Mouse (Mus musculus) kidney, adult 11 months (tissue): ENCODE measurements at regions not wholly inside any gene's neighbourhood (a gene's known extent, or its start where the extent isn't known, plus 50 kb on each side); places are given as distances from the start of the nearest gene placed in this dataset.
A peak's percentile ranks its signal among the peaks of the same experiment; 100 is the strongest.
"Not testable (repeated sequence)": the region's sequence is repeated elsewhere in the genome, so short reads cannot be mapped to it uniquely, and the experiment has no call there.

Experiments
- DNase-seq: peaks from one replicate; pipeline ENCODE4 v3.0.0; 2022

DNA sequence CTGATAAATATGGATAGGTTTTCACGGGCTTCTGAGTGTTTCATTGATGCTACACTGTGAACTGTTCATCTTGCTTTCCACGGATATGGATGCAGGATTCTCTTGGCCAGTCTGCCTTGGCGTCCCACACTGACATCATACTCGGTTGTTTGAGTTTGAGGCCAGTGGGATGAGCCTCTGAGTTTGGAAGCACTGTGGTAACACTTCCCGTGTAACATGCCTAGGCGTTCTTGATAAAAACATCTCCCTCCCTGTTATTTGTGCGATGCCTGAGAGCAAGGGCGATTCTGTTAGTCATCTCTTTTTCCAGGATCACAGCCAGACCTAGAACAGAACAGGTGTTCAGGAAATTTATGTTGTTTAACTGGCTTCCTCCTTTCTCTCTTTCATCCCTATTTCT is 482.5 kb upstream of the Id2 start:
- no peak for DNase-seq

DNA sequence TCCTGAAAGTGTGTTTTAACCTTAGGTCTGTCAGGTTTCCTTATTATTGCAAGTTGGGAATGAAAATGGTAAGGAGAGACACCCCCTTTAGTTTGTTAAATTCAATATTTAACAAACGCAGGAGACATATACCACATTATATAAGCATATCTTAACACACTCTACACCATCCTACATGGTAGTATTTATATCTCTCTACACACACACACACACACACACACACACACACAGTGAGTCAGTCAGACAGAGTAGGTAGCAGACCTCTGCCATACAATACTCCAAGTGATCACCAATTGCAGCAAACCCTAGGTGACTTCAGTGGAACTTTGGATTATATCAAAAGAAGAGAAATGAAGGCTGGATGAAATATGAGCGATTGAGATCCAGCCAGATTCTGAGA is 468.2 kb upstream of the Id2 start:
- DNase-seq: no peak

DNA sequence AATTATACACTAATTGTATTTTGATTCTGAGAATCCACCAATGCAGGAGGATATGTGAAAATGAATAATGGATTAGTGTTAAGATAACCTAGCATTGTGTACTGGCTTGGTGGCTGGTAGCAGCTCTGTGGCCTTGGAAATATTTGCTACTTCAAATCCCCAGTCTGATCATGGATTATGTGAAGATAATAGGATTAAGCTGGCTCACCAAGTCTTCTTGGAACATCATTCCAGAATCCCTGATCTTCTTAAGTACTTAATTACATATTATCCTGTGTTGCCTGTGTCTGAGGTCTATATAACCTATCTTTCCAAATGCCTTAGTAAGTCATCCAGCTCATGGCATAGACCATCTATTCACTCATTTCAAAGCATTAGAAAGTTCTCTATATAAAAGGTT is 462.7 kb upstream of the Id2 start:
- DNase-seq: no peak

DNA sequence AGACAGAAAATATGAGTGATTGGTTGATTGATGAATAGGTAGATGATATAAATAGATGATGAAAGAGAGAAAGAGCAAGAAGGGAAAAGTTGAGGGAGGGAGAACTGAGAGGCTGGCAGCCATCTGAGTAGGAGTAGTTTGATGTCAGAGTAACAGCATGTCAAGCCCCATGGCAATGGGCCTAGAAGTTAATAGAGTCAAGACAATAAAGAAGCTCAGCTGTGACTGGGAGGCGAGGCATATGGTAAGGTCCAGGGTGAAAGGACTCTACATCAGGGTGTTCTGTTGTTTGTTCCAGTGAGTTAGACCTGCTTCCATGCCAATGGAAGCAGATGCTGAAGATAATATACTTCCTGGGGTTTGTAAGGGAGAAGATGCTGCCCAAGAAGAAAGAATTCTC is 456.7 kb upstream of the Id2 start:
- DNase-seq: no peak

DNA sequence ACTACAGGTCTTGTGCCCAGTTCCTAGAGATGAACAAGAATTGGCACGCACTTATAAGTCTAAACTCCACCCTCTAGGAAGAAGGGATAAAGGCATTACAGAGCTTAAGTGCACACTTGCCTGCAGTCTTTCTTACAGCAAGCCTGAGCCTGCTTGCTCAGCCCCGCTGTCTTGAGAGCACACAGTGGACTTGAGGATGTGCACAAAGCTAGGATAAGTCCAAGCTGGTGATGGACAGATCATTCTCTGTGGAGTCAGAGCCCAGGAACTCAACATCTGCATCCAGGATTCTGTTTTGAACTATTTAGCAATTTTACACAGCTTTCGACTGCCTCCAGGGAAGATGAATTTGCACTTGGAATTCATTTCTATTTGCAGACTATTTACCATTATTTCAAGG is 452.8 kb upstream of the Id2 start:
- DNase-seq: no peak

DNA sequence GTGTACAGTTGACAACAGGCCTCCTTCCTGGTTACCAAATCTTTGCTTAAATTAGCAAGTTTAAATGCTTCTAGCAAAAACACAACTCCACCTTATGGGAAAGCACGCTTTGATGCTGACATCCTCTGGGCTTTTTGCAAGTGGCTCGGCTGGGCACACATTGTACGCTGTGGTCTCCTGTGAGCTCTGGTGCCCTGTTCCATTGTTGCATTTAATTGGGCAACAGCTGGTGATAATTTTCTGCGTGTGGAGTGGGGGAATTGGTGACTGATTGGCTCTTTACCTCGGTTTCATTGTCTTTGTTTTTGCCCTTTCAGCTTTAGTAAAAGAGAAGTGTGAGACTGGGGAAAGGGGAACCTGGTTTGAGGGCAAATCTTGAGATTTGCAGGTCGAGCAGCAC is 447.3 kb upstream of the Id2 start:
- no peak for DNase-seq

DNA sequence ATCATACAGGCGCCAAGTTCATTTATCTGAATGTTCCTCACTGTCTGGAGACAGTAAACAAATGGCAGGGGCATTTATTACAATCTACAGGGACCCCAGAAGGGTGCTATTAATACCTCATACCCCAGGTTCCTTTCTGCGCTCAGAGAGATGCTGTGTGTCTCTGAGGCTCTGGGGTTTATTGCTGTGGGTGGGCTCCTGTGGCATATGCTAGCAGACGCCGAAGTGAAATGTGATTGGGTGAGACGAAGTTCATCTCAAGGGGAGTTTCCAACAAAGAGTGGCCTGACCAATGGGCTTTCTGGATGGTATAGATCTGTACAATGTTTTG is 437.6 kb upstream of the Id2 start:
- DNase-seq: no peak

DNA sequence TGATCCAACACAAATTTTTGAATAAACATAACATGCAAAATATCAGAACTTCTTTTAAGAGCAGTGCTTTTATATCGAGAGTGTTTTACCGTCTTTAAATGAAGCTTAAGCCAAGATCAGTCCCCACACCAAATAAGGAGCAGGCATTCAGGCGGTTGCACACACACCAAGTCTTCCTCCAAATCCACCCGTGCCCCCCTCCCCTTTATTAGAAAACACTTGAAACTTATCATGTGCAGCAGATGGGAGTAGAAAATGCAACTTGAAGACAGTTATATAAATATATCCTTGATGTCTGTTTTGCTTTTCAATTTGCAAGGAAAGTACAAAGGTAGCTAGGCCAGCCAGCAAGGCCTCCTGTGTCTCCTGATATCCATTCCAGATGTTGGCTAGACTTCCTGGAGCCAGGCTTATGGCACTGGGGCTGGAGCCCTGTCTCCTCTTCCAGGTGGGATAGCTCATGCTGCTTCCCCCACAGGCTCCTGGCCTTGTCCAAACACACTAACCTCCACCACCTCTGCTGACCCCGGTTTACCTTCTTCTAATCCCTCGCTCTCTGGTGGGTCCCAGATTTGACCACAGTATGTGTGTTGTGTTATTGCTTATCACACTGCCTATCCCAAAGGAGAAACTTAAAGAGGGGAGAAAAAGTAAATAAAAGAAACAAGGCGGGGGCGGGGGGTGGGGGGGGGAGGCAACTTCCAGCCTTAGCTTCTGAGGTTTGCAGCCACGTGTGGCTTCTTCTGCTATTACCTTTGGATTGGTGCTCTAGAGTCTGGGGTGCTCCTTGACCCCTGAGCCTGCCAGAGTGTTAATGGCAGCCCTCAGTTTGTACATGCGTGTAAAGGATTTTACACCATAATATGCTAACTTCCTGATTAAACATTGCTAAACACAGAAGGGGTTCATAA is 437.0 kb upstream of the Id2 start:
- no peak for DNase-seq

DNA sequence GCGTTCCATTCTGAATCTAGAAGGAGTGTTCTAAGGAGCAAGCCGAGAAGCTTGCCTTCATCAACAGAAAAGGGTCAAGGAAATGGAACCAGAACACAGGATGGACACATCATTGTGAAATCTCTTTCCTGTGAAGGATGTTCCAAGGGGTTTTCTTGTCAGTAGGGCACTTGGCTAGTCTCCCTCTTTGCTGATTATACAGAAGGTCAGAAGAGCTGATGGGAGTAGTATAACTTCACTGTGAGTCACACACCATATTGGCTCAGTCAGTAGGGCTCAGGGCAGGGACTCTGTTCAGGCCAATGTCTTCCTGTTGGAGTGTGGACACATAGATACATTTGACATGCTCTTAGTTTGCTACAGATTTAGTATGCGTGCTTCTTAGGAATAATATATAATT is 433.5 kb upstream of the Id2 start:
- no peak for DNase-seq

DNA sequence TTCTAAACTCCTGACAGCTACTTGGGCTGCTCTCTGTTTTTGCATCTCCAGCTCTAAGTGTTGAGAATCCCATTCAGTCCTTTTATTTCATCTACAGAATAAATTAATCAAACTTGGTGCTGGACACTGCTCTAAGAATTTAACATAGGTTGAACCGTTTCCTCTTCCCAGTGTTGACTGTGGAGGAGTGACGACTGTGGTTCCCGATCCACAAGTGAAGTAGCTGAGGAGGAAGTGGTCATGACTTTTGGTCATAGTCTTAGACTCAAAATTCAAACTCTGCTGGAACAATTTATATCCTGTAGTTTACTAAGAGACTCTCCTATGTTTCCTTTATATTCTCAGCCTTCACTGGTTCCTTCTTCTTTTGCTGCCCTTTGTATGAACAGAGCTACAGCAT is 432.6 kb upstream of the Id2 start:
- DNase-seq: no peak

DNA sequence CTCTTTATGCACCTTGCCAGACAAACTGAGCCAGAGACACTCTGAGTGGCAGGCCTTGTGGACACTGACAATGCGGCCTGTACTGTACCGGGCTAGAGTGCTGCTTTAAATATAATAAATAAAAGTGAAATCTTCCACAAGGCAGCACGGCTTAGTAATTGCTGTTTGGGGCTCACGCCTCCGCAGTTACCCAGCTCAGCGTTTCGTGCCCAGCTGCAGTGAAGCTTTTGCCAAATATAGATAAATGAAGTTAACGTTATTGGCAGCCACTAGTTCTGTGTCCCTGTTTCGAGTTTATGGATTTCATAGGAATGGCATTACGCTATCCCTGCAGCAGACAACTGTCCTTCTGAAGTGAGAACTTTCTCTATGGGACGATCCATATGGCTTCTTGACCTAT is 429.7 kb upstream of the Id2 start:
- DNase-seq: no peak

DNA sequence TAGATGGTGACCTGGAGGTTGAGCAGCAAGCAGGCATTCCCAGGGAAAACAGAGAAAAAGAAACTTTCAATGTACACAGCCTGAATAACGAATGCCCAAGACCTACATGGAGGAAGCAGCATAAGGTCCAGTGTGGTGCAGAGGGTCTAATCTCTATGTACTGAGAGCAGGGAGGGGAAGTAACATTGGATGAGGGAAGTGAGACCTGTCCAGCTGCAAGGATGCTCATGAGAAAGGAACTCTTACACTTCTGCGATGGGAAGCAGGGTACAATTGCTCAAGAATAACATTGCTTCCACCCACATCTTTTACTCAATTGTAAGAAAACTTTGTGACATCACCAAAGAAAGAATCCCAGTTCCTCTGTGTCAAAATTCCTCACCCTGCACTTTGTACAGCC is 419.8 kb upstream of the Id2 start:
- no peak for DNase-seq

DNA sequence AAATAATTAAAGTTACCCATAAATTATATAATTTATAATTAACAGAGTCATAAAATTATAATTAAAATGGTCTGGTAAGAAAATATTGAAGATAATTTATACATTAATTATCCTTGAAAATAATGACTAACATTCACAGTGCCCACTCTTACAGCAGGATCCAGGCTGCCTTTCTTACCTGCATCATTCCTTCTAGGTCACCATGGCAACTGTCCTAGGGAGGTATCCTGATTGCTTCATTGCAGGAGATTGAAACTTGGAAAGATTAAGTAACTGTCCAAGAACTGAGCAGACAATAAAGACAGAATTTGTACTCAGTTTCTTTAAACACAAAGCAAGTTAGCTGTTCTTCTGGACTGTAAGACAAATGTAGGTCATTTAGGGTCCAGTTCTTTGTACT is 416.7 kb upstream of the Id2 start:
- DNase-seq: no peak

DNA sequence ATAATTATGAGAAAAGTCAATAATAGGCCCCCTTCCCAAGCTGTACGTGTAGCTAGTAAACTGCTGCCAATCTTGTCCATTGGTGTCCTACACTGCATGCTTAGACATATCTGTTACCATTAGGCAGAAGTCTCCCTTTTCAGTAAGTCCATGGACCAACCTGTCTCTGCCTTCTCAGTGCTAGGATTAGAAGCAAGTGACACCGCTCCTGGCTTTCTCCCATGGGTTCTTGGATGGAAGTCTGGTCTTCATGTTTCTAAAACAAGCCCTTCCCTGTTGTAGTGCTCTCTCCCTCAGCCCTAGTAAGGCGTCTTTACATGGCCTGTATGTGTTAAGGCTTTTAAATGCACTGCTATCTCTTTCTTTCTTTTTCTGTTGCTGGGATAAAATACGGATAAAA is 412.7 kb upstream of the Id2 start:
- DNase-seq: no peak

DNA sequence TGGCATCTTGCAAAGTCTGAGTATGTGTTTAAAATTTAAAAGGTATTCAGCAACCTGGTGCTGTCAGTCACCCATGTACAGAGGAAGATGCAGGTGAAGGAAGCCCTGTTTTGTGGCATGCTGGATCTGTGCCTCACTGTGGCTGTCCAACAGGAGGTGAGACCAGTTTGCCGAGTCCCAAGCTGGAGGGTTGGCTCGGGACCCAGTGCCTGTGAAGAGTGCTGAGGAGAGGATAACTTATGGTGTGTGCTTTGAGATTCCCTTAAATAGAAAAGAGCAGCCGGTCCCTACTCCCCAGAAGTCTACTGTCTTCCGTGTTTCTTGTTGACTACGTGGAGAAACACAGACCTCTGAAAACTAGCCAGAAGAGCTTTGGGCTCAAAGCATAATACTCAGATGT is 396.3 kb upstream of the Id2 start:
- DNase-seq: no peak

DNA sequence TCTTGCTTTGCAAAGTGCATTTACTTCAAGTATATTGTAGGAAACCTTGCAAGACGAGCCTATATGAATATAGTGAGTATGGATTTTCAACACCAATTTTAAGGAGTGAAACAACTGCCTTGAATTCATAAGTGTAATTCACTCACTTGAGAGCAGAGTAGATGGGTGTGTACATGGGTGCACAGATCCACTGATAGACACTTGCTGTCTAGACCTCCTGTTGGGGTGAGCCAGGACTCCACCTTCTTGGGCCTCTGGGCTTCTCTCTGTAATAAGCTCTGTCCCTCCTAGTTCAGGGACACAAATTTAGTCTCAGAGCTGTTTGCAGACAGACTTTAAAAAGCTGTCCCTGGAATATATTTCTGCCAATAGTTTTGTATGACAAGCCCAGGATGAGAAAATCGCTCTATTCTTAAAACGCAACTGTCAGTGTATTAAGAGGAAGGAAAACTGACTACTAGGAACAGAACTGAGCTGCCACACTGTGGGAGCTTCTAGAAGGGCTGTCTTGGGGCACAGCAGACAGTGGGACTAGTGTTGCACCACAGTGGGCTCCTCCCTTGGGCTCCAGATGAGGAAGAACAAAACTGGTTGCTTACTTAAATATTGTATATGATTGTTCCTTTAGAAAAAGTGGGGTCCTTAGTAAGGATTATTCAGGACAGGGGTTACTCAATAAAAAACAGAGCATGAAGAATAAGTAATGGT is 395.7 kb upstream of the Id2 start:
- DNase-seq: no peak

DNA sequence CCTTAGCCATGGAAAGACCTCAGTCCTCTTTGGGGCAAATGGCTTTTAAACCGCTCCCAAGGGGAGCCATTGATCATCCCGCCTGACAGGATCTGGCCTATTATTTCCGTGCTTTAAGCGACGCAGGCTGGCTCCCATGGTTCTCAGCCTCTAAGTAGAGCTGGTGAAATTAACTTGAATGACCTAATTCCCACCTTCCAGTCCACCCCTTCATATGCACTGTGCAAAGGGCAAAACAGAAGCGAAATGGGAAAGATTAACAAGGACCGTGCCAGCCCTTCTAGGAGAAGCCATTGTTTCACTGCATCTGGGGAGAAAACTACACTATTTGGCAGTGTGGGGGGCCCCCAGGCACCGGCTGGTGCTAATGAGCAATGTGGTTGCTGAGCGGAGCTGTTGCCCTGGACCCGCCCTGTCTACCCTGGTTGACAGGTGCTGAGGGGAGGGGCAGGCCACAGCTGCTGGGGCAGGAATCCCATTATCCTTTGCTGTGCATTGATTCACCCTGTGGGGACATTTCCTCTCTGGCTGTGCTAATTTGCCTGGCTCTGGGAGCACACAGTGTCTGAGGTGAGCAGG is 378.3 kb upstream of the Id2 start:
- DNase-seq: peak; percentile 3

DNA sequence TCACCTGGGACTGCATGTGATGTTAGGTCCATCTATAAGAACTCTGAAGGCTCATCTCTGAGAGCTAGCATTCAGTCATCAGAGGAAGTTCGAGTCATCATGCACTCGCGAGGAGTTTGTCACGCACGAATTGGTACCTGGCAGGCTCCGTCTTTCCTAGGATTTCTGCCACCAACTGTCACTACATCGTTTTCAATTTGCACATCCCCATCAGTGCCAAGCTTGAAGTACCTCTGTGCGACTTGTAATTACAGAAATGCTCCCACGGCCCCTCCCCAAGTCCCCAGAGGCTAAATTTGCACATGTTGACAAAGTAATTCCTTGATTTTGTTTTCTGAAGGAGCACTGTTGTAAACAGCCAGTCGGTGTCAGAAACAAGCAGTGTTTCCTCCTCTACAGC is 372.2 kb upstream of the Id2 start:
- DNase-seq: no peak

DNA sequence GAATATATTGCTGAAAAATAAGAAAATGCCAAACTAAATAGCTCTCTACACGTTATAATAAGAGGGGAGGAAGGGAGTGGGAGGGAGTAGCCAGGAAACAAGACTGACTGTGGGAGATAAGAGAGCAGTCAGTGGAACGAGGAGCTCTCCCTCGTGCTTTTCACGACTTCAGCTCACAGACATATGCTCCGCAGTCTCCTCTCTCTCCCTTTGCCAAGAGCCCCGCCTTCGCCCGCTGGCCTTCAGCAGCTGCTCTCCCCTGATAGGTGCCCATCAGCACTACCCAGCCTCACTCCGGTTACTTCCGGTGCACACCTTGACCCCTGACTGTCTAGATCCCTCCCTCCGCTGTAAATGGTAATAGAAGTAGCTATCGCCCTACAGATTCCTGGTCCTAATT is 370.8 kb upstream of the Id2 start:
- no peak for DNase-seq

DNA sequence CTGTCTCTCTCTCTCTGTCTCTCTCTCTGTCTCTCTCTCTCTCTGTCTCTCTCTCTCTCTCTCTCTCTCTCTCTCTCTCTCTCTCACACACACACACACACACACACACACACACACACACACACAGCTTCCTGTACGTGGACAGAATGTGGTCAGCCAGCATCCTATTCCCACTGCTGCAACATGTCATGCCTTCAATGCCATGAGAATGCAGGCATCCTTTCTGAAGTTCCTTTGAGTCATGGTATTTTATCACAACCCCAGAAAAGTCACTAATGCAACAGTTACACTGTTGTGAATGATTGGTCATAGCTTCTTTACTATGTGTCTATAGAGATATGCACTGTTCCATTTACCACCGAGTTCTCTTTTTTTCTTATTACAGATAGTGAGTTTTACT is 365.8 kb upstream of the Id2 start:
- not testable (repeated sequence) for DNase-seq

DNA sequence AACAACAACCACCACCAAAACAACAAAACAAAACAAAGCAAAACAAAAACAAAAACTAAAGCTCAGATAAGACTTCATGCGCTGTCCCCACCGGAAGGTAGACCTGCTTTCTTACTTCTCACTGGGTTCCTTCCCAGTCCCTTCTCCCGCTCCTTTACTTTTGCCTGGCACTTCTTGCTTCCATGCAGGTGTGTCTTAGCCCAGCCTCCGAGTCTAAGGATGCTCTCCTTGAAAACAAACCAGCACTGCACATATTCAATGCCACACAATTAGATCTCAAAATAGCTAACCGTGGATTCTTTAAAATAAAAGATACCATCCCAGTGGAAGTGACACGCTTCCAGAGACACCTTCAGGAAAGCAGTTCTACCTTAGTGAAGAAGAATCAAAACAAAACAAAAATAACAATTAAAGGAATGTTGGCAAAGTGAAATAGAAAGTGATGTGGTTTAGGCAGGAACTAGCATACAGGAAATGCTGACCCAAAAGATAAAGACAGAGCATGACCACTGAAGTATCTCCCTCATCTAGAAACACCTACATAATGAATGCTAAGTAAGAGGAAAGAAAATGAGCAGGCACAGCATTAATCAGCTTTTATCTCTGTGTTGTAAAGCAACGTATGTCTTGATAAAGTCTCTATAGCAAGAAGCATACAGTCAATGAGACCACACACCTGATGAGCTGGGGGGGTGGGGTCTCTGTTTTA is 358.5 kb upstream of the Id2 start:
- no peak for DNase-seq

DNA sequence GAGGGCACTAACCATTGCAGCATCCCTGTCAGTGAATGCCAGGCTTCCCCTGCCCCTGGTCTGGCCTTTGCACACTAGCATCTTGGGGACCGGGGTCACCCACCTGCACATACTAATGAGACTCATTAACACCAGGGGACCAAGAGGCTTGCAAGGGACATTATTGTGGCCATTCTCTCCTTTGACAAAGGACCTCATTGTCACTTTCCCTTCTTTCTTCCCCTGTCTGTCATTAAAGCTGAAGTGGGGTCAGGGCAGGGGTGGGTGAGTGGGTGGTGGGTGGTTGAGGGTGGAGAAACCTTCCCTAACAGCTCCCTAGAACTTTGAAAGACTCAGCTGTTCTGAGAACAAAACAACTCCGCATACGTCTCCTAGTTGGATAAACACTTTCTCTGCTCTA is 356.4 kb upstream of the Id2 start:
- DNase-seq: no peak

DNA sequence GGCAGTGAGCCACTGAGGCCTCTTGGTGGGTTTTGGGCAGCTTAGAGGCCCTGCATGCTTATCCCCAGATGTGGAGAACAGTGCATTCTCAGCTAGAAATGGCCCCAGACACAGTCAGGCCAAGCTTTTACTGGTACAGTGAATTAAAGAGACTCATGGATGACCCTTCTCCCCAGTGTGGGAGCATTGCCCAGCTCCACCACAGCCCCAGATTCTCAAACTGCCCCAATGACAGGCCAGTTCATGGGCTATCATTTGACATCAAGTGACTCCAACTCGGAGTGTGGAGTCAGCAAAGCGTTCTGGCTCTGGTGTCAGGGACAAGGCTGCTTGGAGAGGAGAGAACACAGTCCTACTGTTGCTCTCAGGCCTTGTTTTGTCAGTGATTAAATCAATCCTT is 354.2 kb upstream of the Id2 start:
- peak; percentile 25 for DNase-seq

DNA sequence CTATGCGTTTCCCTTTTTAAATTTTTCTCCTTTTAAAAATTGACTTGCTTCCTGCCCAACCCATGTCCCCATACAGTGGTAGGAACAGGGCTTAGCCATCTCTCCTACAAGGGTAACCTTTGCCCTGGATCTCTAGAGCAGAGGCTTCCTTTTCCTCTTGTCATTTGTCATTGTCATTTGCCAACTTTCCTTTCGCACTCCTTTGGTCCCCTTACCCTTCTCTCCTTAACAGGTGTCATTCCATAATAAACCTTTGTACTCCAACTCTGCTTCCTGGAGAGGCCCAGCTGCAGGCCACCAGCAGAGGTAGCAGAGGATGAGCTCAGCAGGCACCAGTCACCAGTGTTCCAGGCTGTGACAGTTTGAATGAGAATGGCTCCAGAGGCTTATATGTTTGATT is 347.4 kb upstream of the Id2 start:
- no peak for DNase-seq
